Mouse (Mus musculus): ENCODE measurements at regions not wholly inside any gene's neighbourhood (a gene's known extent, or its start where the extent isn't known, plus 50 kb on each side); places are given as distances from the start of the nearest gene placed in this dataset.

GRCm38 (mm10) chr13:59251252-59252006 lies 333.6 kb downstream of the Agtpbp1 start:
- peak; percentile 67 for DNase-seq (ENCODE audit: low spot score)
- H3K4me2 ChIP-seq (replicated peaks; ENCODE audit: low read depth, low read length), result no peak overlapping the region
- no peaks in the 10 kb centered on the region for H3K27me3 ChIP-seq (ENCODE audit: control insufficient read depth, insufficient read depth, low read length)
- ATAC-seq (ENCODE audit: low FRiP score), result peak; percentile 20; the same call in 1 of the 2 replicates
- H3K36me3 ChIP-seq (ENCODE audit: control insufficient read depth, insufficient read depth, low read length), result no peaks in the 10 kb centered on the region
- WGBS, result 53% methylated on average over 12 of the region's 12 CpGs
- H3K9me3 ChIP-seq (ENCODE audit: control insufficient read depth, low read length), result no peaks in the 10 kb centered on the region
- H3K4me3 ChIP-seq (ENCODE audit: low read depth, low read length), result no peak overlapping the region
- H3K27ac ChIP-seq (ENCODE audit: low read depth, low read length), result no peak overlapping the region
- no peak overlapping the region for H3K9ac ChIP-seq (ENCODE audit: low read depth, low read length)
- peaks cover 5% of the 10 kb centered on the region; the same call in 1 of the 2 replicates for H3K4me1 ChIP-seq (replicated peaks; ENCODE audit: control insufficient read depth, insufficient read depth, low read length)

GRCm38 (mm10) chr13:59248411-59248810 lies 336.6 kb downstream of the Agtpbp1 start:
- WGBS, result 77% methylated on average over 9 of the region's 9 CpGs
- H3K4me2 ChIP-seq (replicated peaks; ENCODE audit: low read depth, low read length), result no peak overlapping the region
- DNase-seq (ENCODE audit: low spot score), result no peak
- H3K27me3 ChIP-seq (ENCODE audit: control insufficient read depth, insufficient read depth, low read length), result no peaks in the 10 kb centered on the region
- H3K4me3 ChIP-seq (ENCODE audit: low read depth, low read length), result no peak overlapping the region
- H3K4me1 ChIP-seq (replicated peaks; ENCODE audit: control insufficient read depth, insufficient read depth, low read length), result no peaks in the 10 kb centered on the region
- H3K36me3 ChIP-seq (ENCODE audit: control insufficient read depth, insufficient read depth, low read length), result no peaks in the 10 kb centered on the region
- H3K27ac ChIP-seq (ENCODE audit: low read depth, low read length), result no peak overlapping the region
- H3K9me3 ChIP-seq (ENCODE audit: control insufficient read depth, low read length), result no peaks in the 10 kb centered on the region
- H3K9ac ChIP-seq (ENCODE audit: low read depth, low read length), result no peak overlapping the region
- no peak for ATAC-seq (ENCODE audit: low FRiP score)

- Histone ChIP-seq H3K4me3 (ENCODE audit: low read depth, low read length) (no peak overlapping the region), H3K9me3 (ENCODE audit: control insufficient read depth, low read length) (no peaks in the 10 kb centered on the region), H3K4me1 (replicated peaks; ENCODE audit: control insufficient read depth, insufficient read depth, low read length) (no peaks in the 10 kb centered on the region), H3K27me3 (ENCODE audit: control insufficient read depth, insufficient read depth, low read length) (no peaks in the 10 kb centered on the region), H3K36me3 (ENCODE audit: control insufficient read depth, insufficient read depth, low read length) (no peaks in the 10 kb centered on the region), H3K27ac (ENCODE audit: low read depth, low read length) (no peak overlapping the region), H3K9ac (ENCODE audit: low read depth, low read length) (no peak overlapping the region), H3K4me2 (replicated peaks; ENCODE audit: low read depth, low read length) (no peak overlapping the region)
- no peak for ATAC-seq (ENCODE audit: low FRiP score)
- DNase-seq (ENCODE audit: low spot score), result no peak
- WGBS, result 85% methylated on average over 7 of the region's 7 CpGs
These were observed 338.0 kb downstream of the Agtpbp1 start for GRCm38 (mm10) chr13:59246984-59247537.

- H3K36me3 ChIP-seq (ENCODE audit: control insufficient read depth, insufficient read depth, low read length), result no peaks in the 10 kb centered on the region
- no peak for ATAC-seq (ENCODE audit: low FRiP score)
- no peaks in the 10 kb centered on the region for H3K9me3 ChIP-seq (ENCODE audit: control insufficient read depth, low read length)
- no peak overlapping the region for H3K27ac ChIP-seq (ENCODE audit: low read depth, low read length)
- H3K9ac ChIP-seq (ENCODE audit: low read depth, low read length), result no peak overlapping the region
- 73% methylated on average over 6 of the region's 6 CpGs for WGBS
- no peak overlapping the region for H3K4me3 ChIP-seq (ENCODE audit: low read depth, low read length)
- H3K27me3 ChIP-seq (ENCODE audit: control insufficient read depth, insufficient read depth, low read length), result no peaks in the 10 kb centered on the region
- no peaks in the 10 kb centered on the region for H3K4me1 ChIP-seq (replicated peaks; ENCODE audit: control insufficient read depth, insufficient read depth, low read length)
- H3K4me2 ChIP-seq (replicated peaks; ENCODE audit: low read depth, low read length), result no peak overlapping the region
- DNase-seq (ENCODE audit: low spot score), result no peak
These were observed 339.0 kb downstream of the Agtpbp1 start for GRCm38 (mm10) chr13:59246070-59246469.

- ATAC-seq (ENCODE audit: low FRiP score), result no peak
- H3K27ac ChIP-seq (ENCODE audit: low read depth, low read length), result no peak overlapping the region
- no peak overlapping the region for H3K4me3 ChIP-seq (ENCODE audit: low read depth, low read length)
- H3K9me3 ChIP-seq (ENCODE audit: control insufficient read depth, low read length), result no peaks in the 10 kb centered on the region
- no peak overlapping the region for H3K9ac ChIP-seq (ENCODE audit: low read depth, low read length)
- WGBS, result 95% methylated on average over 1 of the region's 1 CpGs
- no peak for DNase-seq (ENCODE audit: low spot score)
- H3K36me3 ChIP-seq (ENCODE audit: control insufficient read depth, insufficient read depth, low read length), result no peaks in the 10 kb centered on the region
- H3K4me1 ChIP-seq (replicated peaks; ENCODE audit: control insufficient read depth, insufficient read depth, low read length), result no peaks in the 10 kb centered on the region
- no peak overlapping the region for H3K4me2 ChIP-seq (replicated peaks; ENCODE audit: low read depth, low read length)
- no peaks in the 10 kb centered on the region for H3K27me3 ChIP-seq (ENCODE audit: control insufficient read depth, insufficient read depth, low read length)
These were observed 340.4 kb downstream of the Agtpbp1 start for GRCm38 (mm10) chr13:59244622-59245021.

GRCm38 (mm10) chr13:59242671-59243070 lies 342.4 kb downstream of the Agtpbp1 start:
- Histone ChIP-seq H3K27me3 (ENCODE audit: control insufficient read depth, insufficient read depth, low read length) (no peaks in the 10 kb centered on the region), H3K36me3 (ENCODE audit: control insufficient read depth, insufficient read depth, low read length) (no peaks in the 10 kb centered on the region), H3K9me3 (ENCODE audit: control insufficient read depth, low read length) (no peaks in the 10 kb centered on the region), H3K4me2 (replicated peaks; ENCODE audit: low read depth, low read length) (no peak overlapping the region), H3K27ac (ENCODE audit: low read depth, low read length) (no peak overlapping the region), H3K4me1 (replicated peaks; ENCODE audit: control insufficient read depth, insufficient read depth, low read length) (no peaks in the 10 kb centered on the region), H3K4me3 (ENCODE audit: low read depth, low read length) (no peak overlapping the region), H3K9ac (ENCODE audit: low read depth, low read length) (no peak overlapping the region)
- DNase-seq (ENCODE audit: low spot score) (no peak), ATAC-seq (ENCODE audit: low FRiP score) (no peak)
- 66% methylated on average over 4 of the region's 4 CpGs for WGBS

- no peak for ATAC-seq (ENCODE audit: low FRiP score)
- no peaks in the 10 kb centered on the region for H3K27me3 ChIP-seq (ENCODE audit: control insufficient read depth, insufficient read depth, low read length)
- no peaks in the 10 kb centered on the region for H3K4me1 ChIP-seq (replicated peaks; ENCODE audit: control insufficient read depth, insufficient read depth, low read length)
- H3K9me3 ChIP-seq (ENCODE audit: control insufficient read depth, low read length), result no peaks in the 10 kb centered on the region
- no peak overlapping the region for H3K27ac ChIP-seq (ENCODE audit: low read depth, low read length)
- H3K9ac ChIP-seq (ENCODE audit: low read depth, low read length), result no peak overlapping the region
- no peak overlapping the region for H3K4me2 ChIP-seq (replicated peaks; ENCODE audit: low read depth, low read length)
- no peak overlapping the region for H3K4me3 ChIP-seq (ENCODE audit: low read depth, low read length)
- H3K36me3 ChIP-seq (ENCODE audit: control insufficient read depth, insufficient read depth, low read length), result no peaks in the 10 kb centered on the region
- WGBS, result 93% methylated on average over 1 of the region's 1 CpGs
- DNase-seq (ENCODE audit: low spot score), result no peak
These were observed 346.3 kb downstream of the Agtpbp1 start for GRCm38 (mm10) chr13:59238696-59239095.

GRCm38 (mm10) chr13:59235836-59236235 lies 349.2 kb downstream of the Agtpbp1 start:
- 94% methylated on average over 9 of the region's 9 CpGs for WGBS

GRCm38 (mm10) chr13:59229111-59229541 lies 355.9 kb downstream of the Agtpbp1 start:
- Histone ChIP-seq H3K36me3 (ENCODE audit: control insufficient read depth, insufficient read depth, low read length) (no peaks in the 10 kb centered on the region), H3K4me2 (replicated peaks; ENCODE audit: low read depth, low read length) (no peak overlapping the region), H3K9me3 (ENCODE audit: control insufficient read depth, low read length) (no peaks in the 10 kb centered on the region), H3K9ac (ENCODE audit: low read depth, low read length) (no peak overlapping the region), H3K27me3 (ENCODE audit: control insufficient read depth, insufficient read depth, low read length) (no peaks in the 10 kb centered on the region), H3K27ac (ENCODE audit: low read depth, low read length) (no peak overlapping the region), H3K4me3 (ENCODE audit: low read depth, low read length) (no peak overlapping the region), H3K4me1 (replicated peaks; ENCODE audit: control insufficient read depth, insufficient read depth, low read length) (no peaks in the 10 kb centered on the region)
- no peak for DNase-seq (ENCODE audit: low spot score)
- 89% methylated on average over 6 of the region's 6 CpGs for WGBS
- ATAC-seq (ENCODE audit: low FRiP score), result no peak

More at GRCm38 (mm10) chr13:59235836-59236235, 349.2 kb downstream of the Agtpbp1 start:
- H3K4me3 ChIP-seq (ENCODE audit: low read depth, low read length), result no peak overlapping the region
- H3K9me3 ChIP-seq (ENCODE audit: control insufficient read depth, low read length), result no peaks in the 10 kb centered on the region
- H3K9ac ChIP-seq (ENCODE audit: low read depth, low read length), result no peak overlapping the region
- H3K36me3 ChIP-seq (ENCODE audit: control insufficient read depth, insufficient read depth, low read length), result no peaks in the 10 kb centered on the region
- no peak overlapping the region for H3K4me2 ChIP-seq (replicated peaks; ENCODE audit: low read depth, low read length)
- no peak for DNase-seq (ENCODE audit: low spot score)
- no peak for ATAC-seq (ENCODE audit: low FRiP score)
- H3K27me3 ChIP-seq (ENCODE audit: control insufficient read depth, insufficient read depth, low read length), result no peaks in the 10 kb centered on the region
- H3K27ac ChIP-seq (ENCODE audit: low read depth, low read length), result no peak overlapping the region
- no peaks in the 10 kb centered on the region for H3K4me1 ChIP-seq (replicated peaks; ENCODE audit: control insufficient read depth, insufficient read depth, low read length)
